Mouse (Mus musculus) stomach, postnatal 0 days (tissue): ENCODE results near the gene Ccdc12.

Source experiments
- CTCF ChIP-seq: IDR thresholded peaks from 2 replicates; pipeline ENCODE4 v1.5.1; 2016; ENCODE audit warnings: antibody characterized with exemption, low read depth, mild to moderate bottlenecking, moderate library complexity
- EP300 ChIP-seq: optimal IDR thresholded peaks from 2 replicates; pipeline ENCODE3; 2016; ENCODE audit warnings: antibody characterized with exemption

- no peak for TF ChIP-seq CTCF
- no peak for TF ChIP-seq EP300
Measured at GRCm38 (mm10) chr9:110713389-110713788, 57.1 kb downstream of the Ccdc12 start.
